Mouse (Mus musculus) liver, embryonic 16.5 days (tissue): ENCODE results near the gene Nr5a1. TPM values are rescaled to one million over a fixed set of nuclear protein-coding genes. Genes with fewer than 3 reads are reported as not detected.

ENCODE experiments used
- ATAC-seq: fragments of 200-750 bp; cut with Nextera tagmentation; 2 replicates; pipeline ENCODE4 v1.8.0; 2017; ENCODE audit warnings: low read depth, mild to moderate bottlenecking, moderate number of reproducible peaks, moderate library complexity
- H3K27ac ChIP-seq: fragments of 300-500 bp; sonication (generic); 2 replicates; pipeline ENCODE4 v1.5.1; 2014; ENCODE audit warnings: mild to moderate bottlenecking, low read length
- H3K27me3 ChIP-seq: fragments of 300-500 bp; sonication (generic); 2 replicates; pipeline ENCODE4 v1.6.1; 2014; ENCODE audit warnings: low read depth, low read length, mixed read lengths; ENCODE audit not compliant: control insufficient read depth, insufficient read depth
- H3K36me3 ChIP-seq: fragments of 300-500 bp; sonication (generic); 2 replicates; pipeline ENCODE4 v1.6.1; 2014; ENCODE audit warnings: mild to moderate bottlenecking; ENCODE audit not compliant: control insufficient read depth, insufficient read depth
- H3K4me1 ChIP-seq: fragments of 300-500 bp; sonication (generic); 2 replicates; pipeline ENCODE4 v1.6.1; 2014; ENCODE audit warnings: low read depth, low read length, mixed read lengths; ENCODE audit not compliant: control insufficient read depth
- H3K4me2 ChIP-seq: fragments of 300-500 bp; sonication (generic); 2 replicates; pipeline ENCODE4 v1.6.1; 2014; ENCODE audit warnings: low read depth, low read length, mixed read lengths
- H3K4me3 ChIP-seq: fragments of 300-500 bp; sonication (generic); 2 replicates; pipeline ENCODE4 v1.5.1; 2014; ENCODE audit warnings: low read depth, mild to moderate bottlenecking, low read length
- H3K9ac ChIP-seq: fragments of 300-500 bp; sonication (generic); 2 replicates; pipeline ENCODE4 v1.6.1; 2014; ENCODE audit warnings: low read depth, low read length
- H3K9me3 ChIP-seq: fragments of 300-500 bp; sonication (generic); replicated peaks from 2 replicates; pipeline ENCODE4 v1.6.1; 2016; ENCODE audit warnings: low read length; ENCODE audit not compliant: control insufficient read depth
- WGBS: fragments of 180-500 bp; shearing (Covaris S2); extraction: QIAGEN DNeasy Blood & Tissue Kit; methylation state at CpG from one replicate; pipeline ENCODE4 v1.1.7; 2014; ENCODE audit not compliant: insufficient replicate concordance; 5-methylcytosine and 5-hydroxymethylcytosine counted together
- polyA plus RNA-seq: library from polyadenylated mRNA; unstranded; fragments of >200 nt; fragmentation: Nextera tagmentation; extraction: Ambion mirVana; gene quantifications from 2 replicates; pipeline ENCODE4 v1.2.1, GENCODE M21; 2015

Gene Nr5a1
- polyA plus RNA-seq, 1 experiment from 2014 or later: 0.22 TPM

GRCm38 (mm10) chr2:38722076-38722475, 7.7 kb upstream of the Nr5a1 start:
- WGBS: 43% methylated on average over 4 of the region's 4 CpGs
- no peak overlapping the region for H3K4me2 ChIP-seq

DNA sequence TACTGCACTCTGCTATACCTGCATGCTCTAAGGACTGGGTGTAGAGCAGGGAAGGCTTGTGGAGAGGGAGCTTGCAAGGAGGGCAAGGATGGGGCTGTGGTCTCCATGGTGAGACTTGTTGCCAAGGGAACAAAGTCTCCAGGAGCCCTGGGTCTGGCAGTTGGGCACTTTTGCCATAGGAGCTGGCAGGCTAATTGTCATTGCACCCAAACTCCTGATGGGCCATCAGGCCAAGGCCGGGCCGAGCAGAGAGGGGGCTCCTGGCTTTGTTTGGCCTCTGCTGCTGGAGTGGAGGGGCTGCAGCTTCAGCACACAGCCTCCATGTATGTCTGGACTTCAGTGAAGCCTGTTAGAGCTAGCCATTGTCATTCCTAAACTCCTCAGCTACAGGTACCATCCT, 6.3 kb upstream of the Nr5a1 start:
- no peak overlapping the region for H3K4me3 ChIP-seq
- WGBS: 44% methylated on average over 2 of the region's 2 CpGs
- H3K4me2 ChIP-seq: no peak overlapping the region
- no peaks in the 10 kb centered on the region for H3K27me3 ChIP-seq
- H3K36me3 ChIP-seq: no peaks in the 10 kb centered on the region
- no peak overlapping the region for H3K27ac ChIP-seq
- no peak overlapping the region for H3K9ac ChIP-seq
- ATAC-seq: no peak
- peaks cover 16% of the 10 kb centered on the region for H3K4me1 ChIP-seq
- no peaks in the 10 kb centered on the region for H3K9me3 ChIP-seq

More at GRCm38 (mm10) chr2:38722076-38722475, 7.7 kb upstream of the Nr5a1 start:
- Histone ChIP-seq H3K9me3 (no peaks in the 10 kb centered on the region), H3K27ac (no peak overlapping the region), H3K4me3 (no peak overlapping the region), H3K36me3 (no peaks in the 10 kb centered on the region), H3K9ac (no peak overlapping the region), H3K27me3 (no peaks in the 10 kb centered on the region), H3K4me1 (peaks cover 16% of the 10 kb centered on the region)
- ATAC-seq: no peak

DNA sequence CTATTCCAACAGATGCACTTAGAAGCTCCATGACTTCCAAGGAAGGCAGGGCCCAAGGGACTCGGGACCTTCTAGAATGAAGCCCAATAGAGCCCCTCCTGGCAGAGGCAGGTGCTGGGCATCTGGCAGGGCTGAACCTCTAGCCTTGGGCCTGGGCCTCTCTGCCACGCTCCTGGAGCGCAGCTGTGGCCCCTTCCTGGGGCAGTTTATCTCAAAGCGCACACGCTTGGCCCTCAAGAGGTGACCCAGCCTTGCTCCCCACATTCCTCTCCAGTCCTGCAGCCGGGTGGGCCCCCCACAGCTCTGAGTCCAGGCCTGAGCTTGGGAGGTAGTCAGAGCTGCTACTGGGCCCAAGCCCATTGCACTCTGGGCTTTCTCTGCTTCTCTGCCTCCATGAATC, 5.0 kb upstream of the Nr5a1 start:
- no peak for ATAC-seq
- Histone ChIP-seq H3K4me2 (no peak overlapping the region), H3K9me3 (no peaks in the 10 kb centered on the region), H3K36me3 (no peaks in the 10 kb centered on the region), H3K27ac (no peak overlapping the region), H3K4me3 (no peak overlapping the region), H3K4me1 (peaks cover 16% of the 10 kb centered on the region), H3K27me3 (no peaks in the 10 kb centered on the region; the same call in 1 of the 2 replicates), H3K9ac (no peak overlapping the region)
- 34% methylated on average over 6 of the region's 6 CpGs for WGBS

GRCm38 (mm10) chr2:38718676-38719075, 4.3 kb upstream of the Nr5a1 start:
- no peaks in the 10 kb centered on the region for H3K36me3 ChIP-seq
- H3K9ac ChIP-seq: no peak overlapping the region
- H3K27me3 ChIP-seq: peaks cover 3% of the 10 kb centered on the region
- H3K4me3 ChIP-seq: no peak overlapping the region
- no peak for ATAC-seq
- no peak overlapping the region for H3K4me2 ChIP-seq
- H3K4me1 ChIP-seq: peaks cover 16% of the 10 kb centered on the region
- WGBS: 14% methylated on average over 7 of the region's 8 CpGs
- no peaks in the 10 kb centered on the region for H3K9me3 ChIP-seq
- no peak overlapping the region for H3K27ac ChIP-seq

DNA sequence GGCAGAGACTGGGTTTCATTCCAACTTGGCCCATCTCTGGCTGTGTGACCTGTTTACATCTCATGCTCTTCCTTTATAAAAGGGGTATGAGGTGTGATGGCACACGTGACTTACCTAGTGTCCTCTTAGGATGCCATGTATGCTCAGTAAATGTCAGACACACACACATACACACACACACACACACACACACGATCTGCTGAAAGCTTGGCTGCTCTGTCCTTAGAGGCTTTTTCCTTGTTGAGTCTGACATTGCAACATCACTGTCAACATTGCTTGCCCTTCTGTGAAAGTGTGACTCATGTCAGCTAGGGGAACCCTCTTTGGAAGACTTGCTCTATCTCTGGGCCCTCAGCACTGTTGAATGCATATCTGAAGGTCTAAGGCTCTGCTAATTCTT, 3.1 kb upstream of the Nr5a1 start:
- H3K27me3 ChIP-seq: peaks cover 16% of the 10 kb centered on the region

DNA sequence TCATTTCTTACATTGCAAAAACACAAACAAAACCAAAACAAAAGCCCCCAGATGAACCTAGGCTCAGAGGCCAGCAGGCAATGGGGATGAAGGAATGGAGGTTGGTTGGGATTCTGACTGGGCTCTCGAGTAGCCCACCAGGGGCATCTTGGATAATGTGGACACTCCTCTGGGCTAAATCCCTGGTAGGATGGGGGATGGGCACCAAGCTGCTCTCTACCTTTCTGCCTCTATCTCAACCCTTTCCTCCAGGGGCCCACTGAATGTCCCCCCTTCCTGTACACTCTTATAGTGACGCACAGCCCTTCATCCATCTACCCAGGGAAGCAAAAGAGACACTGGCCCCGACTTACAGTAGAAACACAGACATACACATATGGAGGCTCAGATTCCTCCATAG, 746 bp downstream of the Nr5a1 start:
- H3K9me3 ChIP-seq: no peaks in the 10 kb centered on the region
- no peak for ATAC-seq
- no peak overlapping the region for H3K27ac ChIP-seq
- WGBS: 56% methylated on average over 3 of the region's 3 CpGs
- peaks cover 54% of the 10 kb centered on the region for H3K27me3 ChIP-seq
- H3K4me1 ChIP-seq: peaks cover 8% of the 10 kb centered on the region
- H3K4me2 ChIP-seq: no peak overlapping the region
- H3K36me3 ChIP-seq: no peaks in the 10 kb centered on the region
- H3K9ac ChIP-seq: no peak overlapping the region
- H3K4me3 ChIP-seq: no peak overlapping the region

More for the DNA sequence above, 3.1 kb upstream of the Nr5a1 start:
- H3K27ac ChIP-seq: no peak overlapping the region
- H3K4me3 ChIP-seq: no peak overlapping the region
- peak; percentile 78 for ATAC-seq
- 48% methylated on average over 2 of the region's 2 CpGs for WGBS
- H3K36me3 ChIP-seq: no peaks in the 10 kb centered on the region
- H3K9ac ChIP-seq: no peak overlapping the region
- H3K4me2 ChIP-seq: no peak overlapping the region
- H3K9me3 ChIP-seq: no peaks in the 10 kb centered on the region
- peaks cover 16% of the 10 kb centered on the region for H3K4me1 ChIP-seq

DNA sequence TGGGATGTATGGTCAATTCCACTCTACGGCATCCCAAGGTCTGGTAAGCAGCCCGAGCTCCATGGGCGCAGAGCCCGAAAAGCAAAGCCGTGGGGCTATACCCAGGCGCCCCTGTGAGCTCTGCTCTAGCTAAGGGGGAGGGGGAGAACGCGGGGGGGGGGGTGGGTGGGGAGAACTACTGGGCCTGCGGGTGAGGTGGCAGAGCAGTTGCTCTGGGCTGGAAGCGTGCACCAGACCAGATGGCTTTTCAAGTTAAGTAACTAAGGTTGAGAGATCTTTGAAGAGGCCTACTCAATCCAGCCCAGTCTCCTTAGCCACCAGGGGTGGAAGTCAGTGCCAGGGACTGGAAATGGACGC, 1.6 kb downstream of the Nr5a1 start:
- Histone ChIP-seq H3K27me3 (peaks cover 62% of the 10 kb centered on the region), H3K4me1 (peaks cover 1% of the 10 kb centered on the region), H3K27ac (no peak overlapping the region), H3K4me3 (no peak overlapping the region), H3K36me3 (no peaks in the 10 kb centered on the region), H3K4me2 (no peak overlapping the region), H3K9ac (no peak overlapping the region), H3K9me3 (no peaks in the 10 kb centered on the region)
- no peak for ATAC-seq
- 42% methylated on average over 10 of the region's 11 CpGs for WGBS

GRCm38 (mm10) chr2:38712076-38712768, 2.1 kb downstream of the Nr5a1 start:
- Histone ChIP-seq H3K4me1 (no peaks in the 10 kb centered on the region; the same call in none of the 2 replicates), H3K4me3 (peak overlapping the region; percentile 36), H3K27ac (no peak overlapping the region), H3K4me2 (peak overlapping the region; percentile 49), H3K27me3 (peaks cover 66% of the 10 kb centered on the region), H3K9me3 (no peaks in the 10 kb centered on the region), H3K36me3 (no peaks in the 10 kb centered on the region), H3K9ac (no peak overlapping the region)
- 7% methylated on average over 47 of the region's 58 CpGs for WGBS
- no peak for ATAC-seq

GRCm38 (mm10) chr2:38711421-38711861, 2.9 kb downstream of the Nr5a1 start:
- no peak overlapping the region for H3K27ac ChIP-seq
- peaks cover 74% of the 10 kb centered on the region for H3K27me3 ChIP-seq

More at GRCm38 (mm10) chr2:38711421-38711861, 2.9 kb downstream of the Nr5a1 start:
- peak overlapping the region; percentile 36 for H3K4me3 ChIP-seq
- no peaks in the 10 kb centered on the region for H3K9me3 ChIP-seq
- no peaks in the 10 kb centered on the region for H3K36me3 ChIP-seq
- 3% methylated on average over 40 of the region's 40 CpGs for WGBS
- no peak overlapping the region for H3K9ac ChIP-seq
- H3K4me1 ChIP-seq: no peaks in the 10 kb centered on the region; the same call in none of the 2 replicates
- ATAC-seq: no peak
- peak overlapping the region; percentile 49 for H3K4me2 ChIP-seq
